Mouse (Mus musculus) intestine, postnatal 0 days (tissue): Measurements from ENCODE around the gene Myocd. TPM values are rescaled to one million over a fixed set of nuclear protein-coding genes. Genes with fewer than 3 reads are reported as not detected.

Experiments used
- ATAC-seq: fragments of 200-750 bp; cut with Nextera tagmentation; 2 replicates; pipeline ENCODE4 v1.8.0; 2017; ENCODE audit warnings: mild to moderate bottlenecking, moderate TSS enrichment, moderate library complexity
- H3K27ac ChIP-seq: fragments of 300-500 bp; sonication (generic); 2 replicates; pipeline ENCODE4 v1.5.1; 2014; ENCODE audit warnings: mild to moderate bottlenecking, low read depth, low read length, moderate library complexity
- H3K27me3 ChIP-seq: fragments of 300-500 bp; sonication (generic); replicated peaks from 2 replicates; pipeline ENCODE4 v1.6.1; 2014; ENCODE audit warnings: low read length, mixed read lengths; ENCODE audit not compliant: control insufficient read depth, insufficient read depth
- H3K36me3 ChIP-seq: fragments of 300-500 bp; sonication (generic); 2 replicates; pipeline ENCODE4 v1.6.1; 2014; ENCODE audit warnings: mild to moderate bottlenecking, moderate library complexity; ENCODE audit not compliant: control insufficient read depth, insufficient read depth
- H3K4me1 ChIP-seq: fragments of 300-500 bp; sonication (generic); replicated peaks from 2 replicates; pipeline ENCODE4 v1.6.1; 2014; ENCODE audit warnings: antibody characterized with exemption, low read length, mixed read lengths; ENCODE audit not compliant: control insufficient read depth, insufficient read depth
- H3K4me2 ChIP-seq: fragments of 300-500 bp; sonication (generic); replicated peaks from 2 replicates; pipeline ENCODE4 v1.6.1; 2014; ENCODE audit warnings: low read depth, mild to moderate bottlenecking, moderate library complexity
- H3K4me3 ChIP-seq: fragments of 300-500 bp; sonication (generic); 2 replicates; pipeline ENCODE4 v1.5.1; 2014; ENCODE audit warnings: low read depth, low read length
- H3K9ac ChIP-seq: fragments of 300-500 bp; sonication (generic); 2 replicates; pipeline ENCODE4 v1.6.1; 2014; ENCODE audit warnings: mild to moderate bottlenecking, low read depth, low read length
- H3K9me3 ChIP-seq: fragments of 300-500 bp; sonication (generic); 2 replicates; pipeline ENCODE4 v1.6.1; 2016; ENCODE audit warnings: mixed run types; ENCODE audit not compliant: control insufficient read depth
- CTCF ChIP-seq: sonication (generic); IDR thresholded peaks from 2 replicates; pipeline ENCODE4 v1.5.1; 2016; ENCODE audit warnings: low read depth, mild to moderate bottlenecking, control low read depth, antibody characterized with exemption, moderate library complexity
- WGBS: fragments of 180-500 bp; shearing (Covaris S2); extraction: QIAGEN DNeasy Blood & Tissue Kit; methylation state at CpG from one replicate; pipeline ENCODE4 v1.1.7; 2014; 5-methylcytosine and 5-hydroxymethylcytosine counted together
- polyA plus RNA-seq: library from polyadenylated mRNA; unstranded; fragments of >200 nt; fragmentation: Nextera tagmentation; extraction: Ambion mirVana; gene quantifications from 2 replicates; pipeline ENCODE4 v1.2.1, GENCODE M21; 2015

The Myocd gene
- polyA plus RNA-seq, 1 experiment from 2014 or later, result 20.6 TPM

GRCm38 (mm10) chr11:65126566-65126965, 143.2 kb downstream of the Myocd start:
- ATAC-seq, result no peak
- Histone ChIP-seq H3K9ac (no peak overlapping the region; the same call in 1 of the 2 replicates), H3K9me3 (no peaks in the 10 kb centered on the region)

More at GRCm38 (mm10) chr11:65126566-65126965, 143.2 kb downstream of the Myocd start:
- no peak overlapping the region for H3K4me2 ChIP-seq
- H3K4me1 ChIP-seq, result no peaks in the 10 kb centered on the region
- WGBS, result 72% methylated on average over 9 of the region's 9 CpGs
- H3K4me3 ChIP-seq, result no peak overlapping the region
- H3K36me3 ChIP-seq, result no peaks in the 10 kb centered on the region
- H3K27ac ChIP-seq, result no peak overlapping the region
- no peak for TF ChIP-seq CTCF
- no peaks in the 10 kb centered on the region for H3K27me3 ChIP-seq

Other genes starting within 250 kb of the Myocd start
- 0.13 TPM in 1 of 2 replicates, not detected in the other for gene 1700086D15Rik, start 110.1 kb downstream of the Myocd start, polyA plus RNA-seq
- 10.2 and 11.1 TPM in 2 replicates for gene Arhgap44, start 107.0 kb downstream of the Myocd start, polyA plus RNA-seq